Mouse (Mus musculus) hindbrain, embryonic 16.5 days (tissue): ENCODE data around the gene Zfyve1. TPM values are rescaled to one million over a fixed set of nuclear protein-coding genes. Genes with fewer than 3 reads are reported as not detected.

Experiments used
- ATAC-seq: fragments of 200-750 bp; cut with Nextera tagmentation; 2 replicates; pipeline ENCODE4 v1.8.0; 2017; ENCODE audit warnings: moderate TSS enrichment, moderate library complexity
- H3K27ac ChIP-seq: fragments of 300-500 bp; sonication (generic); 2 replicates; pipeline ENCODE4 v1.5.1; 2014; ENCODE audit warnings: low read depth, mild to moderate bottlenecking, control low read depth, low read length, moderate library complexity
- H3K27me3 ChIP-seq: fragments of 300-500 bp; sonication (generic); replicated peaks from 2 replicates; pipeline ENCODE4 v1.6.1; 2014; ENCODE audit warnings: low read length; ENCODE audit not compliant: control insufficient read depth, insufficient read depth
- H3K36me3 ChIP-seq: fragments of 300-500 bp; sonication (generic); 2 replicates; pipeline ENCODE4 v1.6.1; 2014; ENCODE audit warnings: mild to moderate bottlenecking, low read length, moderate library complexity, mixed read lengths; ENCODE audit not compliant: control insufficient read depth, insufficient read depth
- H3K4me1 ChIP-seq: fragments of 300-500 bp; sonication (generic); 2 replicates; pipeline ENCODE4 v1.6.1; 2014; ENCODE audit warnings: low read depth, low read length; ENCODE audit not compliant: control insufficient read depth, insufficient read depth
- H3K4me2 ChIP-seq: fragments of 300-500 bp; sonication (generic); 2 replicates; pipeline ENCODE4 v1.6.1; 2014; ENCODE audit warnings: mild to moderate bottlenecking, low read length, control low read depth, moderate library complexity
- H3K4me3 ChIP-seq: fragments of 300-500 bp; sonication (generic); 2 replicates; pipeline ENCODE4 v1.5.1; 2014; ENCODE audit warnings: mild to moderate bottlenecking, low read length, control low read depth, moderate library complexity
- H3K9ac ChIP-seq: fragments of 300-500 bp; sonication (generic); 2 replicates; pipeline ENCODE4 v1.6.1; 2014; ENCODE audit warnings: low read depth, mild to moderate bottlenecking, control low read depth, low read length, moderate library complexity
- H3K9me3 ChIP-seq: fragments of 300-500 bp; sonication (generic); 2 replicates; pipeline ENCODE4 v1.6.1; 2014; ENCODE audit warnings: mild to moderate bottlenecking, low read length, moderate library complexity; ENCODE audit not compliant: control insufficient read depth
- WGBS: fragments of 180-500 bp; shearing (Covaris S2); extraction: QIAGEN DNeasy Blood & Tissue Kit; methylation state at CpG from one replicate; pipeline ENCODE4 v1.1.7; 2014; 5-methylcytosine and 5-hydroxymethylcytosine counted together
- polyA plus RNA-seq: library from polyadenylated mRNA; unstranded; fragments of >200 nt; fragmentation: Nextera tagmentation; extraction: Ambion mirVana; gene quantifications from 2 replicates; pipeline ENCODE4 v1.2.1, GENCODE M21; 2015

Zfyve1 gene
- polyA plus RNA-seq, 1 experiment from 2014 or later: 20.8 TPM

DNA sequence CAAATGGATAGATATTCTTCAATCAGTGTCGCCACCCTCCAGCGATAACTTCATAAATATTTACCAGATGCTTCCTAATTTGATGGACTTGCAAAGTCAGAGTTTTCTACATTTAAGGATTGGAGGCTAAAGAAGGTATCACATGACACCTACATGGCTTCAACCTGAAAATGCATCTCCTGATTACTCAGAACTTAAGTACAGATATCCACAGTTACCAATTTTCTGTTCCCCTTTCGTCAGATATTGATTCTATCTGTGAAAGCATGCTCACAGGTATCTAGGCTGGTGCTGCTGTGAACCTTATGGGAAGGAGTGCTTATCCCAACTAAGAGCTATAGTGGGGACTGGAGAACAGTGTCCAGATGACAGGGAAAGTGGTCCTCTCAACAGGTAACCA is 34.4 kb downstream of the Zfyve1 start:
- Histone ChIP-seq H3K9ac (no peak overlapping the region), H3K36me3 (peaks cover 30% of the 10 kb centered on the region), H3K4me3 (no peak overlapping the region), H3K4me2 (no peak overlapping the region), H3K9me3 (no peaks in the 10 kb centered on the region), H3K27me3 (no peaks in the 10 kb centered on the region), H3K4me1 (no peaks in the 10 kb centered on the region), H3K27ac (no peak overlapping the region)
- ATAC-seq: no peak
- WGBS: 83% methylated on average over 3 of the region's 3 CpGs

DNA sequence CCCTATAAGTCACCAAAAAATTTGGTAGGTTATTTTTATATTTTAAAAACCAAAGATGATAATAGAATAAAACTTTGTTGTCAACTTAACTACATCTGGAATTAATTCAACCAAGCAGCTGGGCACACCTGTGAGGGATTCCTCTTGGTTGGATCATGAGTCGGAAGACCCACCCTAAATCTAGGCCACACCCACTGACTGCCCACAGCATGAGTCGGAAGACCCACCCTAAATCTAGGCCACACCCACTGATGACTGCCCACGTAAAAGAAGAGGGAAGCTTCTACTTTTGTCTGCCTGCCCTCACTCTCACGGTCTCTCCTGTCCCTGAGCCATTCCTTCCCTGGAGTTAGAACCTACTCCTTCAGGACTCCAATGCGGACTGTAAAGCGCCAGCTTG is 36.8 kb downstream of the Zfyve1 start:
- Histone ChIP-seq H3K9ac (no peak overlapping the region), H3K9me3 (no peaks in the 10 kb centered on the region), H3K27me3 (no peaks in the 10 kb centered on the region), H3K27ac (no peak overlapping the region), H3K4me2 (no peak overlapping the region), H3K4me3 (no peak overlapping the region), H3K4me1 (no peaks in the 10 kb centered on the region), H3K36me3 (peaks cover 29% of the 10 kb centered on the region)
- ATAC-seq: no peak
- 75% methylated on average over 6 of the region's 6 CpGs for WGBS

DNA sequence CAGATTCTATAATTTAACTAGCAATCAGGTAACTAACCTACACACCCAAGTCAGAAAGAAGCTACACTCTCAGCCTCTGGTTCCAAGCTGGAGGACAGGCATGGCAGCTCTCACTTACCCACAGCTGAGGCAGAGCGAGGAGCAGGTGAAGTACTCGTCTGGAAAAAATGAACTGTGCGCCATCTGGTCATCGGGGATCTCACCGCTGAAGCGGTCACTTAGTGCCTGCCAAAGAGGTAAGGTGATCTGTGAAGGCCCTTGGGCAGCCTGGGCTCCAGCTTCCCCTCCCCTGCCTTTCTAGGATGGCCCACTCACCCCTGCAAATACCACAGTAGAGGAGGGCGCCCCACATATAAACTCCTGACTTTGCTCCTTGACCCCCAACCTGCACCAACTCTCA is 38.5 kb downstream of the Zfyve1 start:
- 89% methylated on average over 7 of the region's 7 CpGs for WGBS
- H3K27ac ChIP-seq: no peak overlapping the region
- H3K4me1 ChIP-seq: no peaks in the 10 kb centered on the region
- no peak overlapping the region for H3K4me3 ChIP-seq
- H3K4me2 ChIP-seq: no peak overlapping the region
- peaks cover 33% of the 10 kb centered on the region for H3K36me3 ChIP-seq
- H3K9me3 ChIP-seq: no peaks in the 10 kb centered on the region
- ATAC-seq: no peak
- no peaks in the 10 kb centered on the region for H3K27me3 ChIP-seq
- H3K9ac ChIP-seq: no peak overlapping the region

DNA sequence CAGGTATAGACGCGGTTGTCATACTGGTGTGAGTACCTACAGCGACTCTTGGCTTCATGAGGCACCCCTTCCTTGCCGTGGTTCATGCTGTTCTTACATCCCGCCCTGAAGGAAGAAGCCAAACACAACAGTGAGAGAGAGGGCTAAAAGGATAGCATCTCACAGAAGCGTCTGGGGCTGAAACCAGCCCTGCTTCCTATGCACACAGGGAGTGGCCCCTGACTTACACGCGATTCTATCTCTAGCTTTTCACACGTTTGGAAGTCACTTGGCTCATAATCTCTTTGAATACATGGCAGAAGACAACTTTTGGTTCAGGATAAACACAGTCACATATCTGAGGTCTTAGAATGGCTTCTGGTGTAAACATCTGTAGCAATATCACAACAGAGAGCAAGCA is 41.4 kb downstream of the Zfyve1 start:
- H3K4me3 ChIP-seq: no peak overlapping the region
- peaks cover 53% of the 10 kb centered on the region for H3K36me3 ChIP-seq
- H3K27me3 ChIP-seq: no peaks in the 10 kb centered on the region
- no peak overlapping the region for H3K27ac ChIP-seq
- H3K9me3 ChIP-seq: no peaks in the 10 kb centered on the region
- WGBS: 67% methylated on average over 9 of the region's 9 CpGs
- no peak overlapping the region for H3K9ac ChIP-seq
- ATAC-seq: no peak
- H3K4me2 ChIP-seq: no peak overlapping the region
- H3K4me1 ChIP-seq: no peaks in the 10 kb centered on the region

DNA sequence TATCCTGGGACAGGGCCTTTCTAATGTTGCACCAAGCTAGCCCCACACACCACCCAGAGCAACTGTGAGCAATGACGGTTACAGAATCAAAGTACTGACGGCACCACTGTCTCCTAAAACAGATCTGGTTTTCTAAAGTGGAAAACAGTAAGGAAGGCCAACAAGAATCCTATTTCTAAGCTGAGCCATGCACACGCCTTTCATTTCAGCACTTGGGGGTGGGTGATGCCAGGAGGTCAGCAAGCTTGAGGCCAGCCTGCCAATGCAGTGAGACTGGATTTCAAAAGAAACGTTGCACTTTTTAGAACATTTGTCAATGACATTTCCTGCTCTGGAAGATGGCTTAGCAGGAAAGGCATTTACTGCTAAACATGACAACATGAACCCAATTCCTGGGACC is 43.2 kb downstream of the Zfyve1 start:
- H3K36me3 ChIP-seq: peaks cover 52% of the 10 kb centered on the region
- 85% methylated on average over 4 of the region's 4 CpGs for WGBS
- no peaks in the 10 kb centered on the region for H3K9me3 ChIP-seq
- H3K27me3 ChIP-seq: no peaks in the 10 kb centered on the region
- no peak overlapping the region for H3K4me3 ChIP-seq
- no peak for ATAC-seq
- no peak overlapping the region for H3K4me2 ChIP-seq
- no peak overlapping the region for H3K27ac ChIP-seq
- H3K4me1 ChIP-seq: no peaks in the 10 kb centered on the region
- no peak overlapping the region for H3K9ac ChIP-seq

DNA sequence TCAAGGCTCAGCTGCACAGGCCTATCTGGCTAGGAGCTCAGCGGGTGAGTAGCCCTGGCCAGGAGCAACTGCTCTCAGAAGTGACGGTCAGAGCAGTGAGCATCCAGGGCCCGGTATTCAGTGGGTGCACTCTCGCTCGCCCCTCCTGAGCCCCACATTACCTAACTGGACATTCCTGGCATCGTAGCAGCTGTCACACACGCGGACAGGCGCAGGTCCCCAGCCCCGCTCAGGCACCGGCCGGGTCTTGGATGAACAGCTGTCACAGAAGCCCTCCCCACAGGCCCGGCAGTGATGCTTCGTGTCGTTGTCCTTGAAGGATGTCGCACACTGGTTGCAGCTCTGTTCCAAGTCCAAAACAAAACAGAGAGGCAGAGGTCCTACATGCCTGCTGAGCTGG is 45.7 kb downstream of the Zfyve1 start:
- Histone ChIP-seq H3K4me3 (no peak overlapping the region), H3K27ac (no peak overlapping the region), H3K9ac (no peak overlapping the region), H3K4me2 (no peak overlapping the region), H3K4me1 (no peaks in the 10 kb centered on the region), H3K27me3 (no peaks in the 10 kb centered on the region), H3K9me3 (no peaks in the 10 kb centered on the region), H3K36me3 (peaks cover 46% of the 10 kb centered on the region)
- no peak for ATAC-seq
- WGBS: 91% methylated on average over 16 of the region's 16 CpGs

DNA sequence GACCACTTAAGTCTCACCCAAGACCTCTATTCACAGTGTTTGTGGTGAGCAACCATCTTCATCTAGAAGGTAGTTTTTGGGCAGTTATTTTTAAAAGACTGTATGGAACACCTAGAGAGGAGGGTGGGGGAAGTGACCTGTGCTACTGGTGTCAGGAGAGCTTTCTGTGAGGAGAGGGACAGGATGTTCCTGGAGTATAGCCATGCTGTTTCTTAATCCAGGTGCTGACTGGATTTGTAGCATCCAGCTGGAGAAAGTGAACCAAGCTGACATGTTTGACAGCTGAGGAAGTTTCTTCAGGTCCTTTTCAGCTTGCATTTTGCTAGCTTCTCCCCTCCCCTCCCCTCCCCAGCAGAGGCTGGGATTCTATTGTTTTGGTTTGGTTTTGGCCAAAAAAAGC is 52.2 kb downstream of the Zfyve1 start:
- Histone ChIP-seq H3K36me3 (peaks cover 26% of the 10 kb centered on the region), H3K9me3 (no peaks in the 10 kb centered on the region), H3K27ac (no peak overlapping the region), H3K4me1 (no peaks in the 10 kb centered on the region), H3K4me2 (no peak overlapping the region), H3K27me3 (no peaks in the 10 kb centered on the region), H3K9ac (no peak overlapping the region), H3K4me3 (no peak overlapping the region)
- no peak for ATAC-seq

DNA sequence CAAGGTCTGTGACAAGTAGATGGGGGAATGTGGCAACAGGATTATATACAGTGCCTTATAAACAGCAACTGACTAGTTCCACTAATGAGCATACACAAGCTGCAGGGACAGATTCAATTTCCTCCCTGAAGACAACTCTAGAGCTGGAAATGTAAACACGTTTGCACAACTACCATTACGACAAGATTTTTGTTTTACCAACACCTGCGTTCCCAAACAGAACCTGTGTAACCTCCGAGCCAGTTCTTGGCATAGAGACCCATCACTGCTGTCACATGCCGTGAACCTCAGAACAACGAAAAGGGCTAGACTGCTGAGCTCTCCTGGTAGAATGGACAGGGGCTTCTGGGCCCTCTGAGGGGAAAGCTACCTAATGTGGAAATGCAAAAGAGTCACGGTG is 53.0 kb downstream of the Zfyve1 start:
- Histone ChIP-seq H3K4me3 (no peak overlapping the region), H3K9me3 (no peaks in the 10 kb centered on the region), H3K4me2 (no peak overlapping the region), H3K27me3 (no peaks in the 10 kb centered on the region), H3K9ac (no peak overlapping the region), H3K4me1 (no peaks in the 10 kb centered on the region), H3K36me3 (peaks cover 25% of the 10 kb centered on the region), H3K27ac (no peak overlapping the region)
- no peak for ATAC-seq
- WGBS: 71% methylated on average over 7 of the region's 7 CpGs

DNA sequence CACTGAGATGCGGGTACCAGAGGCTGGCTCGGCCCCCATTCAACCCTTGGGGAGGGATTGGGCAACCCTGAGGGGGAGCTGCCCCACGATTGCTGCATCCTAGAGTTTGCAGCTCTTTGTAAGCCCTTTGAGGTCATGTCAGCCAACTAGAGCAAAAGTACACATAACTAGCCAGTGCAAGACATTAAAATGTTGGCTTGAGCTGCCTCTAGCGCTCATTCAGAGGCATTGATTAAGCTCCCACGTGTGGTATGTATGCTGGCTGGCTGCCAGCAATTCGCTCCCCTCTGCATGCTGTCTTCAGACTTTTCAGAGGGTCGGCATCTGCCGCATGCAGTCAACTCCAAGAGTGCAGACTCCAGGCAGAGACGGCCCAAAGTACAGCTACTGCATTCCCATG is 61.0 kb downstream of the Zfyve1 start:
- WGBS: 27% methylated on average over 9 of the region's 9 CpGs
- Histone ChIP-seq H3K36me3 (peaks cover 11% of the 10 kb centered on the region), H3K4me1 (peaks cover 6% of the 10 kb centered on the region; the same call in 1 of the 2 replicates), H3K4me2 (no peak overlapping the region), H3K9me3 (no peaks in the 10 kb centered on the region), H3K9ac (no peak overlapping the region), H3K27ac (no peak overlapping the region), H3K4me3 (no peak overlapping the region), H3K27me3 (no peaks in the 10 kb centered on the region)
- ATAC-seq: peak; percentile 80

DNA sequence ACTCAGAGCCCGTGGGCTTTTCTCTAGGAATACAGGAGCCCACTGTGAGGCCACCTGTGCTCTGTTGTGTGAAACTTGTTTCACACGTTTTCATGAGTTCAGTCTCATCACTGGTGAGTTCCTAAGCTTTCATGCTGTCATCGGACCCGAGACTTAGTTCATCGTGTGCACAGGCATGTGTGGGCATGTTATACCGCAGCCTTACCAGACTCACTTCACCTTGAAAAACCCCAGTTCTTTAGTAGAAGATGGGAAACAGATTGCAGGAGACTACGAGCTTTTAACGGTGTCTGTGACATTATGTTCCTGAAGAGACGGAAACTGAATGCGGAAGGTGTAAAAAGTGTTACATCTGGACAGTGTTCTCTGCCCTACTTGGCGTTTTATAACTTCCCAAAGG is 61.6 kb downstream of the Zfyve1 start:
- Histone ChIP-seq H3K27me3 (no peaks in the 10 kb centered on the region), H3K27ac (no peak overlapping the region), H3K4me2 (no peak overlapping the region), H3K36me3 (peaks cover 8% of the 10 kb centered on the region; the same call in 1 of the 2 replicates), H3K4me3 (no peak overlapping the region), H3K4me1 (peaks cover 6% of the 10 kb centered on the region; the same call in 1 of the 2 replicates), H3K9me3 (no peaks in the 10 kb centered on the region), H3K9ac (no peak overlapping the region)
- no peak for ATAC-seq
- WGBS: 88% methylated on average over 11 of the region's 11 CpGs
